Mouse (Mus musculus): ENCODE data around the gene Lztr1.

Lztr1 gene

DNA sequence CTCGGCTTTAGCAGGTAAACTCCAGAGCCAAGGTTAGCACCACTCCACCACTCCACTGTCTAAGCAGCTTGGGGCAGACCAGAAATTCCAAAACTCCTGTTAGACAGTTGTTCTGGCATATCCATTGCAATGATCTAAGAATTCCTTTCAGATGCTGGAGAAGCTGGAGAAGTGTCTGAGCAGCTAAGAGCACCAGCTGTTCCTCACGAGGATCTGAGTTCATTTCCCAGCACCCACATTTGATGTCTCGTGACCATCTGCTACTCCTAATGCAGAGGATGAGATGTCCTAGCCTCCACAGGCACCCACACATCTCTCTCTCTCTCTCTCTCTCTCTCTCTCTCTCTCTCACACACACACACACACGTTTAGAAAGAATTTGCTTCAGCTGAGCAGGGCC is 48.4 kb downstream of the Lztr1 start:
- peak in 1 of 2 experiments; percentile 46 for DNase-seq (ENCODE audit: low spot score in 2 of 2)

DNA sequence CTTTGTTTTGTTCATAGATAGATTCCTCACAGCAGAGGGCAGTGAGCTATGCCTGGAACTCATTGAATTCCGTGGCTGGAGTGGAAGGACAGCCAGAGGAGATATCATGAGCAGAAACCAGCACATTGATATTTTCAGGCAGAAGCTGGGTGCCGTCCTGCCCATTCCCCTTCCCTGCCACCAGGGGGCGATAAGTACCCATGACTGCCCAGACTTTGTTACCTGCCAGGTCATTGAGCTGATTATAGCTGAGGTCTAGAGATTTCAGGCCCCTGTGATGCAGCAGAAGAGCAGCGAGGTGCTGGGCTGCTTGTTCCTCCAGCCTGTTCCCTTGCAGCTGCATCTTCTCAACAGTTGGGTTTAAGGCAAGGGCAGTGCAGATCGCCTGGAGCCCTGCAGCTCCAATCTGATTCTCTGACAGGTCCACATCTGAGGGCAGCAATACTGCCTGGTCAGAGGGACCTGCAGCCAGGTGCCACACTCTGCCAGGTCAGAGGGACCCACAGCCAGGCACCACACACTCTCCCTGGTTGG is 49.5 kb downstream of the Lztr1 start:
- DNase-seq (ENCODE audit: low spot score in 2 of 2): peak; percentile 81 to 83

DNA sequence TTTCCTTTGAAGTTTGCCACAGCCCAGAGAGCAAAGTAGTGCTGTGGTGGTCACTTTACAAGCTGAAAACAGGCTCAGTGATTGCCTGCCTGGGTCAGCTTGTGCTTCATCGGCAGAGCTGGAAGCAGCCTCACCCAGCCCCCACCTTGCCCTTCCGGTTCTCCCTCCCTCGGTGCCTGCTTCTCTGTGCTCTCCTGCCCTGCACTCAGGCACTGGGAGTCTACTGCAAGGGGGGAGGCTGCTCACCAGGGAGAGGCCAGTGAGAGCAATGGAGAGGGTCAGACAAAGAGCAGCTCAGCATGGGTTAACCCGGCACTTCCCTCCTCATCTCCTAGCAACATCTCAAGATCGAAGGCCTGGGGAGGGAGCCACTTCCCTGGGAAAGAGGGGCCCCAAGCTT is 50.3 kb downstream of the Lztr1 start:
- no peak for DNase-seq (ENCODE audit: low spot score in 2 of 2)

DNA sequence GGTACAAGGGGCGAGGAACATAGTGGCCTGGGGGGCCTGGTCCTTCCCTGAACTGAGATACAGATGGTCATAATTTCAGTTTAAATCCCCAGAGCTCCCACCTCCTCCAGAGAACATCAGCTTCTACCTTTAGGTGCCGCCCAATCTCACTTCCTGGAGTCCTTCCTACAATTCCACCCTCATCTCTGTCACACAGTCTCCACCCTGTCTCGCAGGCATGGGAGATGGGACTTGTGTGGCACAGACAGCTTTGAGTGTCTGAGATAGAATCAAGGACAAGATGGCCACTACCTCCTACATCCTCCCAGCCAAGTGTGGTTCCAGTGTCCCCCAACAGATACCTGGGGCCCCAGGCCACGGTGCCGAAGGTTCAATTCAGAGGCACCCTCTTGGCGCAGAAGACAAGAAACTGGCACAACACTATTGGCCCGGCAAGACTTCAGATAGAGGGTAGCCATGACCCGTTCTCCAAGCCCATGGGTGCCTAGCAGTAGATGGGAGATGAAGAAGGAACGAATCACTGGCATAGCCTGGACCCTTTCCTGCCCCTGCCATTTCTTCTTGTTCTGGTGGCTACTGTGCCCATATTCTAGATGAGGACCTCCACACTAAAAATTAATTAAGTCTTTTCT is 51.0 kb downstream of the Lztr1 start:
- no peak for DNase-seq (ENCODE audit: low spot score in 2 of 2)

DNA sequence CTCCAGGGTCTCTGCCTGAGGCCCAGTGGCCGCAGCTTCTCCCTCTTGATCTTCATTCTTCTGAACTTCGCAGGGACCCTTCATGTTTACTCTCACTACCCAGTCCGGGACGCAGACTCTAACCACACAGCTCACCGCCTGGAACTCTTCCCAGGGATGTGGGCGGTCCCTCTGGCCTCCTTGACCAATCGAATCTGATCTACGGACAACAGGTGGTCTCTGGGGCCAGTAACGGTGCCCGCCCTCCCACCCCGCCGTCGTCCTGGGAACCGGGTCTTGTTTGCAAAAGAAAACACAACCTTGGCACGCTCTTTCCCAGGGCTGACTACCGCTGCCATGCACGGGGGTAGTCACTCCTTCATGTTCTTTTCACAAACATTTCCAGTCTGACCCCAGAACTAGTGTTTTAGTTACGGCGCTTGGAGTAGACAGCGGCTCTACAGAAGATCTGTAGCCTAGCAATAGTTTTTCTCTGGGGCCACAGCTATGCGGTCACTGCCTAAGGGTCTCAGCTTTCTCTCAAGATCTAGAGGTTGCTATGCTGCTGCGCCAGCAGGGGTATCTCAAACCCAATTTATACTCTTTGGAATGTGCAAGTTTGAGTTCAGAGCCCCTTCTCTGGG is 52.8 kb downstream of the Lztr1 start, which contains the start of gene Lrrc74b:
TSS of gene Lrrc74b (minus strand) at position 120 of the 623 bp plus-strand sequence.
- DNase-seq (ENCODE audit: low spot score in 2 of 2): no peak

DNA sequence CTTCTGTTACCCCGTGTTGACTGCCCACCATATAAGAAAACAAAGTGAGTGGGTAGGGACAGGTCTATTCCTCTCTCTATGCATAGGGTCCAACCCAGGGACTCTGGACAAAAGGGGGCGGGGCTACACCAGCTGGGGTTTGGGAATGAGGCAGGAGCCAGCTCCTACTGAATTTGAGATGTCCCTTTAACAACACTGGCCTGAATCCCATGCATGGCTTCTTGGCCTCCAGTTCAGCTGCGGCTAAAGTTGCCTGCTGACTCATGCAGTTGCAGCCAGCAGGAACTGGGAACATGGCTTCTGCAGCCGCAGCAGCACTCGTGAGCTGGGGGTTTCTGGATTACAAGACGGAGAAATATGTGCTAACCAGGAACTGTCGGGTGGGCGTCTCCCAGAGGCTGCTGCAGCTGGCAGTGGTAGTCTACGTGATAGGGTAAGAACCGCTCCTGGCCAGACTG is 53.3 kb downstream of the Lztr1 start, which contains the start of gene P2rx6:
TSS of gene P2rx6 (plus strand) at position 135 of the 458 bp plus-strand sequence.
- no peak for DNase-seq (ENCODE audit: low spot score in 2 of 2)

DNA sequence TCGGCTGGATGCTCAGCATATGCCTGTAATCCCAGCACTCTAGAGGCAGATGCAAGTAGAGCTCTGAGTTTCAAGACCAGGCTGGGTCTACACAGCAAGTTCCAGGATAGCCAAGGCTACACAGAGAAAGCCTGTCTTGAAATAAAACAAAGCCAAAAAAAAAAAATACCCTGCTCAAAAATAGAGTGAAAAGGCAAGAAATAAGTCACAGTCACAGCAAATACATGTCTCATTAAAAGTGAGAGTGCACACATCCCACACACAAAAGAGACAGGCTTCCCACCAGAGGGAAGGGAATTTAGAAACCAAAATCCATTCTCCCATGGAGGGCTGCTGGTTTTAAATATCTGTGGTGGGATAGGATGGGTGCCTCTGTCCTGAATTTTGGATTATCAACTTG is 55.1 kb downstream of the Lztr1 start:
- no peak for DNase-seq (ENCODE audit: low spot score in 2 of 2)

DNA sequence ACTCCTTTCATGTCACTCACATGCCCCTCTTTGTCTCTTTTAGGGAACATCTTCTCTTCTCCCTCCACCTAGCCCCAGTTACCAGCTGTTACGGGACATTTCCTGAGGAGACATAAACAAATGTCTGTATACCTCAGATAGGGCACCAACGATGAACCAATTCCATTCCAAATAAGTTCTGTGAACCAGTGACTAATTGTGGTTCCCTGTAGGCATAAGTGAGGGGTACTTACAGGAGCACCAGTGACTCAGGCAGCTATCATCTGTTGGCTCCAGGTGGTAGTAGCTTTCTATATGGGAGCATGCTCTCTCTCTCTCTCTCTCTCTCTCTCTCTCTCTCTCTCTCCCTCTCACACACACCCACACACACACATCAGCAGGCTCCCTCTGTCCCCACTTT is 55.7 kb downstream of the Lztr1 start:
- DNase-seq (ENCODE audit: low spot score in 2 of 2): no peak

DNA sequence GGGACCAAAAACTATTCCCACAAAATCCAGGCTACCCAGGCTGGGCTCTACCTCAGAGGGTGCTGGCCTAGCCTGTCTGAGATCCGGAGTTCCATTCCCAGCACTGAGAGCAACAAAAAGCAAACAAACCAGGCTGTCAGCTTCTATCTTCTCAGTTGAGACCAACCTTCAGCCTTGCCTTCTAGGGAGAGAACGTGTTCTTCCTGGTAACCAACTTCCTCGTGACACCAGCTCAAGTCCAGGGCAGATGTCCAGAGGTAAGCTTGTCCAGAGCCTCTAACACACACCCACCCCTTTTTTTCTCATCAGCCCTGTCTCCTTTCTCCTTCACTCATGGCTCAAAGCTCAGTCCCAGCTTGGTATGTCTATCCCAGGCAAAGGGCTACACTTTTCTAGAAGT is 56.3 kb downstream of the Lztr1 start:
- DNase-seq (ENCODE audit: low spot score in 2 of 2): no peak

DNA sequence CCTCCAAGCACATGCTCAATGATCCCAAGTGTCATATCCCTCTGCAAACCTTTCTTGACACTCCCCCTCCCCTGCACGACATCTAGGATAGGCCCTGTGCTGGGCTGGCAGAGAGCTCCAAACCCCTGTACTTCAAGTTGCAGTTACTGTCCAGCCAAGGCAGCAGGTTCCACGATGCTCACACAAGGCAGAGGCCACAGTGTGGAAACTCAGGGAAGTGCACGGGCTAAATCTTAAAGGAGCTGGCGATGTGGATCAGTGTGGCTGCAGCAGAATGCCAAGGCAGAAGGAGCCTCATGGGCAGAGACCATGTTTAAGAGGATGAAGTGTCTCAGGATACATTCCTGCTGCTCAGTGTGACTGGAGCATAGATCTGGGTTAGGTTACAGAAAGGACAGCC is 57.7 kb downstream of the Lztr1 start:
- no peak for DNase-seq (ENCODE audit: low spot score in 2 of 2)
